Mouse (Mus musculus): ENCODE data around the gene Folr2. TPM values are rescaled to one million over a fixed set of nuclear protein-coding genes. Genes with fewer than 3 reads are reported as not detected.

The Folr2 gene
- polyA plus RNA-seq, 1 experiment from 2014 or later: 1.1 TPM

- WGBS: under 1% methylated on average over 66 of the region's 71 CpGs
- Histone ChIP-seq H3K36me3 (peaks cover 32% of the 10 kb centered on the region), H3K9me3 (replicated peaks) (no peaks in the 10 kb centered on the region), H3K27ac (peak overlapping the region; percentile 79), H3K9ac (peak overlapping the region; percentile 77), H3K4me2 (peak overlapping the region; percentile 98), H3K4me3 (peak overlapping the region; percentile 58), H3K27me3 (peaks cover 54% of the 10 kb centered on the region), H3K4me1 (replicated peaks) (peaks cover 44% of the 10 kb centered on the region)
- peak; percentile 74 for ATAC-seq (replicated peaks; ENCODE audit: insufficient number of reproducible peaks, insufficient read depth, low FRiP score, low read depth)
These were observed 35.2 kb downstream of the Folr2 start for GRCm38 (mm10) chr7:101821571-101822501.

- peak overlapping the region; percentile 58 for H3K4me3 ChIP-seq
- H3K9ac ChIP-seq: no peak overlapping the region
- no peak overlapping the region for H3K27ac ChIP-seq
- no peaks in the 10 kb centered on the region for H3K9me3 ChIP-seq (replicated peaks)
- 4% methylated on average over 35 of the region's 35 CpGs for WGBS
- H3K27me3 ChIP-seq: peaks cover 63% of the 10 kb centered on the region
- no peak for ATAC-seq (replicated peaks; ENCODE audit: insufficient number of reproducible peaks, insufficient read depth, low FRiP score, low read depth)
- peak overlapping the region; percentile 98 for H3K4me2 ChIP-seq
- peaks cover 19% of the 10 kb centered on the region; the same call in 1 of the 2 replicates for H3K36me3 ChIP-seq
- peaks cover 44% of the 10 kb centered on the region for H3K4me1 ChIP-seq (replicated peaks)
These were observed 36.5 kb downstream of the Folr2 start for GRCm38 (mm10) chr7:101820295-101821030.

GRCm38 (mm10) chr7:101817861-101818401 lies 39.1 kb downstream of the Folr2 start, which contains the start of gene Phox2a:
Phox2a (plus strand) TSS chr7:101818313.
- peak; percentile 29; the same call in 1 of the 2 replicates for ATAC-seq (replicated peaks; ENCODE audit: insufficient number of reproducible peaks, insufficient read depth, low FRiP score, low read depth)
- Histone ChIP-seq H3K27ac (no peak within 1 kb of the TSS), H3K4me2 (peak within 1 kb of the TSS; percentile 64), H3K4me3 (peak within 1 kb of the TSS; percentile 38), H3K36me3 (no peaks in the 10 kb centered on the region), H3K9me3 (replicated peaks) (no peaks in the 10 kb centered on the region), H3K9ac (0 out of 2 replicates have a peak within 1 kb of the TSS, but pooled peaks have one; percentile 6), H3K4me1 (replicated peaks) (peaks cover 37% of the 10 kb centered on the region), H3K27me3 (peaks cover 63% of the 10 kb centered on the region)
- 1% methylated on average over 44 of the region's 45 CpGs for WGBS

Small RNA genes lying within 50 kb of the gene (microRNA-seq; reads per million reads assigned to microRNA genes)
- not detected for gene Gm22655

Other genes starting within 250 kb of the Folr2 start
- gene Clpb, start 193.6 kb downstream of the Folr2 start, polyA plus RNA-seq (2015; fragmentation: Nextera tagmentation; extraction: Ambion mirVana): 43.8 and 54.9 TPM in 2 replicates
- 0.39 and 1.9 TPM in 2 replicates for gene Phox2a, start 38.9 kb downstream of the Folr2 start, polyA plus RNA-seq (2015; fragmentation: Nextera tagmentation; extraction: Ambion mirVana)
- gene Inppl1, start 19.0 kb downstream of the Folr2 start, polyA plus RNA-seq (2015; fragmentation: Nextera tagmentation; extraction: Ambion mirVana): 52.7 and 64.5 TPM in 2 replicates
- 48.3 and 54.7 TPM in 2 replicates for gene Anapc15, start 6.5 kb upstream of the Folr2 start, polyA plus RNA-seq (2015; fragmentation: Nextera tagmentation; extraction: Ambion mirVana)
- 4.3 and 6.1 TPM in 2 replicates for gene Folr1, start 13.6 kb upstream of the Folr2 start, polyA plus RNA-seq (2015; fragmentation: Nextera tagmentation; extraction: Ambion mirVana)
- 130 and 151 TPM in 2 replicates for gene Lamtor1, start 48.7 kb upstream of the Folr2 start, polyA plus RNA-seq (2015; fragmentation: Nextera tagmentation; extraction: Ambion mirVana)
- 0.10 and 0.22 TPM in 2 replicates for gene Tomt, start 49.2 kb upstream of the Folr2 start, polyA plus RNA-seq (2015; fragmentation: Nextera tagmentation; extraction: Ambion mirVana)
- 3.9 and 4.6 TPM in 2 replicates for gene Lrrc51, start 76.7 kb upstream of the Folr2 start, polyA plus RNA-seq (2015; fragmentation: Nextera tagmentation; extraction: Ambion mirVana)
- gene Numa1, start 76.9 kb upstream of the Folr2 start, polyA plus RNA-seq (2015; fragmentation: Nextera tagmentation; extraction: Ambion mirVana): 40.0 and 50.0 TPM in 2 replicates
- 1.5 and 2.3 TPM in 2 replicates for gene Il18bp, start 161.5 kb upstream of the Folr2 start, polyA plus RNA-seq (2015; fragmentation: Nextera tagmentation; extraction: Ambion mirVana)
- gene Rnf121, start 208.3 kb upstream of the Folr2 start, polyA plus RNA-seq (2015; fragmentation: Nextera tagmentation; extraction: Ambion mirVana): 15.0 and 15.6 TPM in 2 replicates
- 18.9 and 22.0 TPM in 2 replicates for gene Xndc1, start 208.3 kb upstream of the Folr2 start, polyA plus RNA-seq (2015; fragmentation: Nextera tagmentation; extraction: Ambion mirVana)
- 0.67 and 0.77 TPM in 2 replicates for gene Xntrpc, start 208.5 kb upstream of the Folr2 start, polyA plus RNA-seq (2015; fragmentation: Nextera tagmentation; extraction: Ambion mirVana)
- 0.09 TPM in 1 of 2 replicates, not detected in the other for gene Trpc2, start 225.9 kb upstream of the Folr2 start, polyA plus RNA-seq (2015; fragmentation: Nextera tagmentation; extraction: Ambion mirVana)
- gene Art1, start 244.5 kb upstream of the Folr2 start, polyA plus RNA-seq (2015; fragmentation: Nextera tagmentation; extraction: Ambion mirVana): 2.8 and 3.0 TPM in 2 replicates